Mouse (Mus musculus): ENCODE data around the gene Fbxl4.

DNA sequence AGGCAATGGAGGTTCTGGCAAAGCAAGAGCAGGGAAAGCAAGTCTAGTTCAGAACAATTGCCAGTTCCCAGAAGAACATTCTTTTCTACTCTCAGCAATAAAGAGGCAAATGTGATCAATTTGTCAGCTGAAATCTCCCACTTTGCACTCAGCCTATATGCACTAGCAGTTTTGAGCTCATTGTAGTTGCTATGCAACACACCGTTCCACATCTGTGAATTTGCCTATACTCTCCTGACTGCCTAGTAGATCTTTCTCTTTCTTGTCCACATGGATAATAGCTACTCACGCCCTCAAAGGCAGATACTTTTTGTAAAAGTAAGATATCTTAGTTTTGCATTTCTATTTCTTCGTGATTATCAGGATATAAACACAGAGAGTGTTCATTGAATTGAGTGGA, 42.8 kb upstream of the Fbxl4 start:
- TF ChIP-seq JUND (conservative IDR thresholded peaks at IDR 0.05; ENCODE audit: low read depth, low read length): no peak
- no peak for TF ChIP-seq POLR2A (IDR thresholded peaks at IDR 0.05; ENCODE audit: low read depth, low read length)
- TF ChIP-seq HCFC1 (IDR thresholded peaks at IDR 0.05; ENCODE audit: low read depth, low read length): no peak
- TF ChIP-seq ELF1 (IDR thresholded peaks at IDR 0.05; ENCODE audit: low read depth, low read length): no peak
- TF ChIP-seq ZNF384 (IDR thresholded peaks at IDR 0.05; ENCODE audit: low read depth, low read length): no peak
- TF ChIP-seq CTCF (conservative IDR thresholded peaks at IDR 0.05 in 1 of 2, IDR thresholded peaks at IDR 0.05 in 1 of 2; ENCODE audit: low read depth in 2 of 2, low read length in 2 of 2): no peak
- TF ChIP-seq MAX (IDR thresholded peaks at IDR 0.05; ENCODE audit: low read length): no peak

Measured in CH12.LX (cell line).